Mouse (Mus musculus) R1 (cell line): Measurements from ENCODE around the gene Edem2.
"Not testable (repeated sequence)": the region's sequence is repeated elsewhere in the genome, so short reads cannot be mapped to it uniquely, and the experiment has no call there.

Experiments
- DNase-seq: peaks from one replicate; pipeline ENCODE4 v3.0.0-alpha.2; 2018; ENCODE audit warnings: low read depth, low spot score

Gene Edem2

GRCm38 (mm10) chr2:155736936-155737335, 7.7 kb upstream of the Edem2 start:
- no peak for DNase-seq

DNA sequence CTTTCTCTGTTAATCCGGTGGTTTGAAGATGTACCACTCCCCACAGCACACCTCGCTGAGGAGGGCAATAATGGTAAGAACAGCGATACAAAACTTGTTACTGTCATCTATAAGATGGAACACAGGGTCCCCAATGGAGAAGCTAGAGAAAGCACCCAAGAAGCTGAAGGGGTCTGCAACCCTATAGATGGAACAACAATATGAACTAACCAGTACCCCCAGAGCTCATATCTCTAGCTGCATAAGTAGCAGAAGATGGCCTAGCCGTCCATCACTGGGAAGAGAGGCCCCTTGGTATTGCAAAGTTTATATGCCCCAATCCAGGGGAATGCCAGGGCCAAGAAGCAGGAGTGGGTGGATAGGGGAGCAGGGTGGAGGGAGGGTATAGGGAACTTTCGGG, 6.5 kb upstream of the Edem2 start, which contains the start of gene Gm17581:
TSS of gene Gm17581 (minus strand) at position 101 of the 400 bp plus-strand sequence.
- DNase-seq, result not testable (repeated sequence)

DNA sequence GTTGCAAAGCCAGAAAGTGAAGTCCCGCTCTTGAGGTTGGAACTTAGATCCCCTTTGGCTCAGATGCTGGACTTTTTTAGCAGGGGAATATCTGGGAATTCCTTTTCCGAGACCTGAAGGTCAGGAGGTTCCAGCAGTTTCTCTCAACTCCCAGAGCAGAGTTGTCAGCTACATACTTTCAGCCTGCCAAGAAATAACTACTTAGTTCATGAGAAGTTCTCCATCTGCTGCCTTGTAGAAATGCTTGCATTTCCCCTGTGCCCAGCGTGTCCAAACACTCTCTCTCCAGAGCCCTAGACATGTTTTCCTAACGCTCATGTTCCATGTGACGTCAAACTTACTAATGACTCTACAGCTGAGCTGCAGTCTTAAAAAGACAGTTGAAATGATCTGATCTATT, 5.8 kb upstream of the Edem2 start:
- no peak for DNase-seq

GRCm38 (mm10) chr2:155728742-155729141, 533 bp downstream of the Edem2 start:
- no peak for DNase-seq

DNA sequence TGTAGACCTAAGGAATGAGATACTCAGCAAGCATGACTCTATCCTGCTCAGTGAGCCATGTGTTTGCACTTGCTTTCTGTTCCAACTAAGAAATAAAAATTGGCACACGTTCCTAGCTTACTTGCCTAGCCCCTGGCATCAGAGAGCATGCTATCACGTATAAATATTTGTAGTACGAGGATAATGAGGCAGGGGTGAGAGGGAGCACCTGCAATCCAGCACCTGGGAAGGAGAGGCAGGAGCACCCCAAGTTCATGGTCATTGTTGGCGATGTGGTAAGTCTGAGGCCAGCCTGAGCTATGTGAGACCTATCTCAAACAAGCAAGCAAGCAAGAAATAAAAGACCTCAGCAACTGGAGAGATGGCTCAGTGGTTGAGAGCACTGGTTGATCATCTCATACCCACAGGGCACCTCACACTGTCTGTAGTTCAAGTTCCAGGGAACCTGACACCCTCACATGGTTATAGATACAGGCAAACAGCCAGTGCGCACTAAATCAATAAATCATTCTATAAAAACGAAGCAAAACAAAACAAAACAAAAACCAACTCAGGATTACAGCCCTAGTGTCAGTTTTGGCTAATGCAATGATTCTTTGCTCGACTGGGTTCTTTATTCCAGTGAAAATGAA, 1.4 kb downstream of the Edem2 start:
- no peak for DNase-seq

DNA sequence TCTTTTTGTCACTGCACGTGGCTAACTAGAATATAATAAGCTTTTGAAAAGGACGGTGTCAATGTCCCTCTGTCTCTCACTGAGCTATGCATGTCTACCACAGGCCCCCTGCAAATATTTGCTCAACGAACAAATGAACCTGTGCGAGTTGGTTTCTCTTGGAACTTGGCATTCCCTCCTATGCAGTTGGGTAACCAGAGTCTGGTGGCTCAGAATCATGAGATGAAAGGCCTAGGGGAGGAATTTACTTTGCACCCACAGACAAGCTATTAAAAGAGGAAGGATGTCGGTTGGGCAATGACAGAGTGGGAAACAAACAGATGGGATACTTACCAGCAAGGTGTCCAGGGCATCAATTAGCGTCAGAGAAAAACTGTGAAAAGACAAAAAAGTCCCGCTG, 3.0 kb downstream of the Edem2 start:
- DNase-seq, result no peak

GRCm38 (mm10) chr2:155724526-155724925, 4.7 kb downstream of the Edem2 start:
- DNase-seq, result no peak

- no peak for DNase-seq
Measured at GRCm38 (mm10) chr2:155724036-155724435, 5.2 kb downstream of the Edem2 start.

- no peak for DNase-seq
Measured at GRCm38 (mm10) chr2:155720585-155720984, 8.7 kb downstream of the Edem2 start.

DNA sequence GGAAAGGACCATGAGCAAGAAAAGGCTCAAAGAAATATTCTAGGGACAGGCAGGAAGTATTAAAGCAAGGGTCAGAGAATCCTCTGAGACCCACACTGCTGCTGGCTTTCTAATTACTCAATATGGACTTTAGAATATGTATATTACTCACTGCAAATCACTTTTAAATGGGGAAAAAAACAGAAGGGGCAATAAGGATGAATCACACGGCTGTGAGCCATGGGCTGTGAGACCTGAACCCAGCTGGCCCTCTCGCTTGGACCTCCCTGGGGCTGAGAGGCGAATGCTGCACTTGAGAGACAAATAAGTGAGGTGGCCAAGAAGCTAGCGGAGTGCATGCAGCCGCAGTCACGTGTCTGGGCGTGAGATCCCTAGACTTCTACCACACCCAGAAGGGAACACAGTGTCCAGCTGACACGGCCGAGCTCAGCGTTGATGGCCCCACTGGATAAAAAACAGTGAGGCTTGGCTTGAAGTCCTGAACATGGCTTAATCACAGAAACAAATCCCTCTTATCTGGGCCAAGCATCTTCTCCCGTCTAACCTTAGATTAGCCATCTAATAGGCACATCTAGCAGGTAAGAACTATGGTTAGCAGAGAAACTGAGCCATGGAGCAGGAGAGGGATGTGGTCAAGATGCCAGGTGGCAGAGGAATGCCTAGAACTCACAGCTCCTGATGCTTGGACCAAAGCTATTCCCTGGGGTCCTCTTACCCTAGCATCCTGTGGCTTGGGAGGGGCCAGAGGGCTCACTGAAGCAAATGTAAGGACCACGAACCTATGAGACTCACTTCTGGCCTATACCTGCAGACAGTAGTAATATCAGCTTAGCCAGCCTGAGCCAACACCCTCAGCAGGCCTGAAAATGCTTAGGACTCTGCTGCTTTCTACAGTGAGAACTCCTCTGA, 11.9 kb downstream of the Edem2 start:
- no peak for DNase-seq

GRCm38 (mm10) chr2:155710557-155710956, 18.7 kb downstream of the Edem2 start:
- DNase-seq, result no peak

DNA sequence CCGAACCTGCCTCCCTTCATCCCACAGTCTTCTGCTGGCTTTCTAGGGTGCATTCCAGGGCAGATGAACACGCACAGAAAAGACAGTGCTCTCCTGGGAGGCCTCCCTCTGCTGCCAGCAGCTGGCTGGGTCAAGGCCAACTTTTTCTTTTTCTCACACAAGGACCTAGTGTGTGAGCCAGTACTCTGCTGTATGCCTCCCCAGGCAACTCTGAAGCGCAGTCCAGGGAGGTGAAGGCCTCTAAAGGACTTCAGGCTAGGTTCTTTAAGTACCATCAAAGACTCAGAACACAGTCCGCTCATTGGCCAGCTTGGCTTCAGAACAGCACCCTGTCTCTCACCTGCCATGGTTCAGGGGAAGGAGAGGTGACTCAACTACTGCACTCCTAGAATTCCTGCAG, 22.0 kb downstream of the Edem2 start:
- DNase-seq, result no peak

GRCm38 (mm10) chr2:155703630-155704029, 25.6 kb downstream of the Edem2 start:
- peak; percentile 20 for DNase-seq

DNA sequence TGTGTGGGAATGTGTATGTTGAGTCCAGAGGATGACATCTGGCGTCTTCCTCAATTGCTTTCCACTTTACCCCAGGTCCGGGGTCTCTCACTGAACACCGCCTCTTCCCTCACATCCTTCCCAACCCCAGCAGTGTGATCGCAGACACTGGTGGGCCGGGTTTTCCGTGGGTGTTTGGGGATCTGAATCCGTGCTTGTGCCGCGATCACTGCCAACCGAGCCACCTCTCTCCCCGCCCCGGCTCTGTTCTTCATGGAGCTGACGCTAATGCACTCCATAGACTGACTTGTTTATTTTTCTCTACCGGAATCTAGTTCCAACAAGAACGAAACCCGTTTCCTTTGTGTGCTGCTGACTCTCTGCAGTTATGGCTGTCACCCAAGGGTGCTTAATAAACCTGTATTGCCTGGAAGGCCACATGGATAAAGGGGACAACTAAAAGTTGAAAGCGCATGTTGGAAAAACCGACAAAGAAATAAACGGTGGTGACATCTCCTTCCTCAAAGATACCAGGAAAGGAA, 27.8 kb downstream of the Edem2 start:
- no peak for DNase-seq

- not testable (repeated sequence) for DNase-seq
Measured at GRCm38 (mm10) chr2:155698443-155698842, 30.8 kb downstream of the Edem2 start.

GRCm38 (mm10) chr2:155696851-155697250, 32.4 kb downstream of the Edem2 start:
- no peak for DNase-seq

DNA sequence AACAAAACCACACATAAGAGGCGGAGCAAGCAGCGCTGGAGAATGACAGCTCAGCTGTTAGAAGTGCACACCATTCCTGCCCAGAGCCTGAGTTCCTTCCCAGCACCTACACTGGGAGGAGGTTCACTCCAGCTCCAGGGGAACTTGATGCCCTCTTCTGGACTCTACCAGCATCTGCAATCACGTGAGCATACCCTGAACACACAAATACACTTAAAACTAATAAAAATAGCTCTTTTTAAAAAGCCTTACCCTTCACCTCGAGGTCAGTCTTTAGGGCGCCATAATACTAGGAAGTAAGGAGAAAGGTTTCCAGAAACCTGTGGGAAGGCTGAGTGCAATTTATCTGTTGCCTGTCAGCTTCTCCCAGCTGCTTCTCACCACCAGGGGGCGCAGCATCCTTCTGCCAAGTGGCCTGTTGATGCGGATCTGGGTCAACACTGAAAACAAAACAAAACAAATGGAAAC, 33.1 kb downstream of the Edem2 start:
- DNase-seq, result peak; percentile 90

DNA sequence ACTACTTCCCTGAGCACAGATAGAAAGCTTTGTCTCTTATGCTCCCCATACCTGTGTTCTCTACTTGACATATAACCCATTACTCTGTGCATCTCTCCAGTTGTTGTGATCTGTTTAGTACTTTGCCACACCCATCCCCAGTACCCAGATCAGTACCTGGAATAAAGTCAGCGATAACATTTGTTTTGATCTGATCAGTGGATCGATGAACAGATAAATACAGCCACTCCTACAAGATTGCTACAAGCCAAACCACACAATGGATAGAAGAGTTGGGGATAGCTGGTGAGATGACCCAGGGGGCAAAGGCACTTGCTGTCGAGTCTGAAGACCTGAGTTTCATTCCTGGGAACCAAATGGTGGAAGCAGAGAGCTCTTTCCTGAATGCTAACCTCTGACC, 34.0 kb downstream of the Edem2 start:
- DNase-seq, result no peak

- DNase-seq, result no peak
Measured at GRCm38 (mm10) chr2:155694564-155694963, 34.7 kb downstream of the Edem2 start.

DNA sequence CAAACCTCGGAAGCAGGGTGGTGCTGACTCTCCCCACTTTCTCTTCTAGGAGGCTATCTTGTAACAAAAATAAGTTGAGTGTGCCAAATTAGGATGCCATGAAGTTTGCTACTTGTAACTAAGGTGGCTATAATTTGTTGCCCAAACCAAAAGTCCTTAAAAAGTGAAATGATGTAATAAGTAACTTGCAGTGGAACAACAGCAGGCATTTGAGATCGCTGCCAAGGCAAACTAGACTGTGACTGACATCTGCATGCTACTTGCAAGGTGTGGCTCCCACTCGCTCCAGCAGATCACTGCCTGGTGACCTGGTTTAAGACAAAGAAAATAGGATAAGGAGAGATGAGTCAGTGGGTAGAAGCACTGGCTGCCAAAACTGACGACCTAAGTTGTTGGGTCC, 36.1 kb downstream of the Edem2 start:
- no peak for DNase-seq

- DNase-seq, result peak; percentile 93
Measured at GRCm38 (mm10) chr2:155691723-155692493, 37.4 kb downstream of the Edem2 start, which contains the start of gene Trpc4ap. Gene Trpc4ap, minus strand, starts transcription at chr2:155692384.

GRCm38 (mm10) chr2:155691336-155691722, 37.9 kb downstream of the Edem2 start:
- DNase-seq, result no peak
